Mouse (Mus musculus): ENCODE results near the gene Ccnd3.

- TF ChIP-seq CTCF (conservative IDR thresholded peaks at IDR 0.05; ENCODE audit: insufficient read depth, insufficient read length, low read depth, low read length) (no peak), POLR2A (IDR thresholded peaks at IDR 0.05; ENCODE audit: low read depth, low read length) (no peak)
Measured at GRCm38 (mm10) chr17:47588517-47588916, 83.7 kb downstream of the Ccnd3 start.
